Mouse (Mus musculus): ENCODE measurements at regions not wholly inside any gene's neighbourhood (a gene's known extent, or its start where the extent isn't known, plus 50 kb on each side); places are given as distances from the start of the nearest gene placed in this dataset.
A peak's percentile ranks its signal among the peaks of the same experiment; 100 is the strongest.
"Not testable (repeated sequence)": the region's sequence is repeated elsewhere in the genome, so short reads cannot be mapped to it uniquely, and the experiment has no call there.

GRCm38 (mm10) chr17:93067850-93068249 lies 131.0 kb upstream of the Adcyap1 start:
- not testable (repeated sequence) for DNase-seq (ENCODE audit: low spot score); H3K9me3 ChIP-seq (replicated peaks); H3K27ac ChIP-seq (replicated peaks); H3K4me3 ChIP-seq; H3K4me1 ChIP-seq; H3K27me3 ChIP-seq (ENCODE audit: low read depth, poor library complexity, severe bottlenecking); H3K36me3 ChIP-seq
- 69% methylated on average over 1 of the region's 1 CpGs for WGBS

GRCm38 (mm10) chr17:93068489-93068888 lies 130.3 kb upstream of the Adcyap1 start:
- Histone ChIP-seq H3K27me3 (ENCODE audit: low read depth, poor library complexity, severe bottlenecking) (no peaks in the 10 kb centered on the region), H3K9me3 (replicated peaks) (no peaks in the 10 kb centered on the region), H3K36me3 (no peaks in the 10 kb centered on the region), H3K27ac (replicated peaks) (no peak overlapping the region), H3K4me1 (no peaks in the 10 kb centered on the region), H3K4me3 (no peak overlapping the region)
- DNase-seq (ENCODE audit: low spot score) = no peak
- 72% methylated on average over 4 of the region's 4 CpGs for WGBS

GRCm38 (mm10) chr17:93084048-93084447 lies 114.8 kb upstream of the Adcyap1 start:
- no peak overlapping the region for H3K27ac ChIP-seq (replicated peaks)
- H3K9me3 ChIP-seq (replicated peaks) = no peaks in the 10 kb centered on the region
- no peaks in the 10 kb centered on the region for H3K36me3 ChIP-seq
- WGBS = 72% methylated on average over 1 of the region's 1 CpGs
- H3K4me1 ChIP-seq = no peaks in the 10 kb centered on the region
- no peaks in the 10 kb centered on the region for H3K27me3 ChIP-seq (ENCODE audit: low read depth, poor library complexity, severe bottlenecking)
- no peak overlapping the region for H3K4me3 ChIP-seq
- DNase-seq (ENCODE audit: low spot score) = no peak

GRCm38 (mm10) chr17:93104516-93104915 lies 94.3 kb upstream of the Adcyap1 start:
- Histone ChIP-seq H3K9me3 (replicated peaks) (no peaks in the 10 kb centered on the region), H3K27ac (replicated peaks) (no peak overlapping the region), H3K4me3 (no peak overlapping the region), H3K36me3 (no peaks in the 10 kb centered on the region), H3K4me1 (no peaks in the 10 kb centered on the region), H3K27me3 (ENCODE audit: low read depth, poor library complexity, severe bottlenecking) (no peaks in the 10 kb centered on the region)
- no peak for DNase-seq (ENCODE audit: low spot score)

GRCm38 (mm10) chr17:93140003-93140402 lies 58.8 kb upstream of the Adcyap1 start:
- Histone ChIP-seq H3K4me3 (no peak overlapping the region), H3K27me3 (ENCODE audit: low read depth, poor library complexity, severe bottlenecking) (no peaks in the 10 kb centered on the region), H3K4me1 (no peaks in the 10 kb centered on the region), H3K36me3 (no peaks in the 10 kb centered on the region), H3K9me3 (replicated peaks) (no peaks in the 10 kb centered on the region), H3K27ac (replicated peaks) (no peak overlapping the region)
- WGBS = 60% methylated on average over 1 of the region's 1 CpGs
- no peak for DNase-seq (ENCODE audit: low spot score)

- Histone ChIP-seq H3K9me3 (replicated peaks) (no peaks in the 10 kb centered on the region), H3K27ac (replicated peaks) (no peak overlapping the region), H3K27me3 (ENCODE audit: low read depth, poor library complexity, severe bottlenecking) (no peaks in the 10 kb centered on the region), H3K36me3 (no peaks in the 10 kb centered on the region), H3K4me1 (no peaks in the 10 kb centered on the region), H3K4me3 (no peak overlapping the region)
- 29% methylated on average over 3 of the region's 3 CpGs for WGBS
- peak; percentile 23 for DNase-seq (ENCODE audit: low spot score)
Measured at GRCm38 (mm10) chr17:93141125-93141524, 57.7 kb upstream of the Adcyap1 start.
